Mouse (Mus musculus) heart, embryonic 15.5 days (tissue): ENCODE measurements around the gene Dclre1b. TPM values are rescaled to one million over a fixed set of nuclear protein-coding genes. Genes with fewer than 3 reads are reported as not detected.

ENCODE experiments used
- ATAC-seq: fragments of 200-750 bp; cut with Nextera tagmentation; replicated peaks from 2 replicates; pipeline ENCODE4 v1.8.0; 2017; ENCODE audit warnings: low read depth, moderate TSS enrichment; ENCODE audit not compliant: insufficient number of reproducible peaks, insufficient read depth, low FRiP score
- H3K27ac ChIP-seq: fragments of 300-500 bp; sonication (generic); 2 replicates; pipeline ENCODE4 v1.5.1; 2015; ENCODE audit warnings: mild to moderate bottlenecking, inconsistent platforms
- H3K27me3 ChIP-seq: fragments of 300-500 bp; sonication (generic); 2 replicates; pipeline ENCODE4 v1.6.1; 2015; ENCODE audit warnings: inconsistent platforms
- H3K36me3 ChIP-seq: fragments of 300-500 bp; sonication (generic); 2 replicates; pipeline ENCODE4 v1.6.1; 2015; ENCODE audit warnings: mild to moderate bottlenecking, inconsistent platforms
- H3K4me1 ChIP-seq: fragments of 300-500 bp; sonication (generic); replicated peaks from 2 replicates; pipeline ENCODE4 v1.6.1; 2015; ENCODE audit warnings: inconsistent platforms
- H3K4me2 ChIP-seq: fragments of 300-500 bp; sonication (generic); 2 replicates; pipeline ENCODE4 v1.6.1; 2015; ENCODE audit warnings: inconsistent platforms, mild to moderate bottlenecking, moderate library complexity
- H3K4me3 ChIP-seq: fragments of 300-500 bp; sonication (generic); 2 replicates; pipeline ENCODE4 v1.5.1; 2015; ENCODE audit warnings: mild to moderate bottlenecking, inconsistent platforms
- H3K9ac ChIP-seq: fragments of 300-500 bp; sonication (generic); 2 replicates; pipeline ENCODE4 v1.6.1; 2015; ENCODE audit warnings: mild to moderate bottlenecking, inconsistent platforms
- H3K9me3 ChIP-seq: fragments of 300-500 bp; sonication (generic); replicated peaks from 2 replicates; pipeline ENCODE4 v1.6.1; 2016; ENCODE audit warnings: inconsistent platforms
- WGBS: fragments of 180-500 bp; shearing (Covaris S2); methylation state at CpG from one replicate; pipeline ENCODE4 v1.1.7; 2015; ENCODE audit warnings: mixed read lengths; 5-methylcytosine and 5-hydroxymethylcytosine counted together
- polyA plus RNA-seq: library from polyadenylated mRNA; unstranded; fragments of >200 nt; fragmentation: Nextera tagmentation; extraction: Ambion mirVana; gene quantifications from 2 replicates; pipeline ENCODE4 v1.2.1, GENCODE M21; 2015

Dclre1b gene
- polyA plus RNA-seq, 1 experiment from 2014 or later, result 14.4 TPM

DNA sequence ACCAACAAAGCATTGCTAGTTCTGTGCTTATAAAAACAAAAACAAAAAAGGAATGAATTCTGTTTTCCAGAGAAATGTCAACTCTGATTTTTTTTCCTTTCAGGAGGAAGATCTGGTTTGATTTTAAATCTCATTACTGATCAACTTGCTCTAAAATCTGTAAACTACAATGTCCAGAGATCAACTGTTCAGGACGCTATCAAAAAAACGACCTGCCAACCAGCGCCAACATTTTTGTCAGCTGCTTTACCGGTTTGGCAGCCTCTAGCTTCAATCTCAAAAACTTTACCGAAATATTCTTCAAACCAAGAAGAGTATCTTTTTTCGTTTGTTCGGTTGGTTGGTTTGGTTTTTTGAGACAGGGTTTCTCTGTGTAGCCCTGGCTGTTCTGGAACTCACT lies 20.1 kb downstream of the Dclre1b start:
- H3K4me1 ChIP-seq, result peaks cover 31% of the 10 kb centered on the region
- ATAC-seq, result no peak
- peak overlapping the region; percentile 73 for H3K4me2 ChIP-seq
- H3K9ac ChIP-seq, result no peak overlapping the region
- no peaks in the 10 kb centered on the region for H3K36me3 ChIP-seq
- 75% methylated on average over 7 of the region's 7 CpGs for WGBS
- no peaks in the 10 kb centered on the region for H3K27me3 ChIP-seq
- H3K4me3 ChIP-seq, result peak overlapping the region; percentile 95
- H3K27ac ChIP-seq, result peak overlapping the region; percentile 93; the same call in 1 of the 2 replicates
- H3K9me3 ChIP-seq, result no peaks in the 10 kb centered on the region

GRCm38 (mm10) chr3:103787225-103787624 lies 22.0 kb downstream of the Dclre1b start:
- Histone ChIP-seq H3K4me3 (no peak overlapping the region), H3K9me3 (no peaks in the 10 kb centered on the region), H3K4me2 (no peak overlapping the region), H3K36me3 (no peaks in the 10 kb centered on the region), H3K27ac (peak overlapping the region; percentile 24; the same call in 1 of the 2 replicates), H3K9ac (no peak overlapping the region), H3K27me3 (no peaks in the 10 kb centered on the region), H3K4me1 (peaks cover 40% of the 10 kb centered on the region)
- ATAC-seq, result no peak
- WGBS, result 65% methylated on average over 7 of the region's 7 CpGs

GRCm38 (mm10) chr3:103782844-103783609 lies 26.2 kb downstream of the Dclre1b start:
- H3K27me3 ChIP-seq, result no peaks in the 10 kb centered on the region
- H3K4me1 ChIP-seq, result peaks cover 35% of the 10 kb centered on the region
- no peak overlapping the region for H3K4me3 ChIP-seq
- WGBS, result 84% methylated on average over 4 of the region's 4 CpGs
- H3K9me3 ChIP-seq, result no peaks in the 10 kb centered on the region
- H3K4me2 ChIP-seq, result no peak overlapping the region
- no peak for ATAC-seq
- no peak overlapping the region for H3K27ac ChIP-seq
- peaks cover 2% of the 10 kb centered on the region; the same call in 1 of the 2 replicates for H3K36me3 ChIP-seq
- no peak overlapping the region for H3K9ac ChIP-seq

DNA sequence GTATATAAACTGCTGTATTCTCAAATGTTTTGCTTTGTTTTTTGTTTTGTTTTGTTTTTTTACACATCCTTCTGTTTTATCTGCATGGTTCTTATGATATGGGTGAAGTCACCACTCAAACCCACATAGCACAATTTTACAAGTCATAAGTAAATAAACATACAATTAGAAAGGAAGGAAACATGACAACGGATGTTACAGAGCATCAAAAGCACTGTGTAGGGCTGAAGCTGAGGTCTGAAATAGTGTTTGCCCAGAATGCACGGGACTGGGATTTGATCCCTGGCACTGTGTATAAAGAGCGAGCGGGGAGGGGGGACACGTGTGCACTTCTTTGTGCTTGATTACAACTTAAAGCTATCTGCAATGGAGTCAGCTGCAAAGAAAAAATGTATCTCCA lies 28.5 kb downstream of the Dclre1b start:
- H3K4me3 ChIP-seq, result no peak overlapping the region
- WGBS, result 68% methylated on average over 5 of the region's 5 CpGs

GRCm38 (mm10) chr3:103780271-103780670 lies 29.0 kb downstream of the Dclre1b start:
- 74% methylated on average over 3 of the region's 3 CpGs for WGBS
- H3K27ac ChIP-seq, result no peak overlapping the region
- H3K27me3 ChIP-seq, result no peaks in the 10 kb centered on the region
- no peak overlapping the region for H3K4me3 ChIP-seq
- H3K9me3 ChIP-seq, result no peaks in the 10 kb centered on the region
- no peak overlapping the region for H3K4me2 ChIP-seq
- H3K9ac ChIP-seq, result no peak overlapping the region
- no peak for ATAC-seq
- H3K4me1 ChIP-seq, result peaks cover 25% of the 10 kb centered on the region
- H3K36me3 ChIP-seq, result peaks cover 14% of the 10 kb centered on the region

More for the DNA sequence above, 28.5 kb downstream of the Dclre1b start:
- ATAC-seq, result no peak
- Histone ChIP-seq H3K4me2 (no peak overlapping the region), H3K36me3 (peaks cover 14% of the 10 kb centered on the region), H3K9ac (no peak overlapping the region), H3K9me3 (no peaks in the 10 kb centered on the region), H3K4me1 (peaks cover 27% of the 10 kb centered on the region), H3K27ac (no peak overlapping the region), H3K27me3 (no peaks in the 10 kb centered on the region)

DNA sequence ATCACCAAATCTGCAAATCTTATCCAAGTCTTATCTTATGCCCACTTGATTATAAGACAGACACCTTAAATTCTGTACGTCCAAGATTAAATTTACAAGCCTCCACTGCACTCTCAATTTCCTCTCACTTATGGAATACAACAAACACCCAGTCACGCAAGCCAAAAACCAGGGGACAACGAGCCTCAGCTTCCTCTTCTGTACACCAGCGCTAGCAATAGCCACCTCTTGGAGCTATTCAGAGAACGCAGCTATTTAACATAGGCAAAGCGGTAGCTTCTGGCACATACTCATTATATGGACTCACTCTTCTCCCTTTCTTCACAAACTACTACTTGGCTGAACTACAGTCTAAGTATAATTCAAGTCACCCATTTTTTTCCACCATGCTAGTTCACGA lies 30.1 kb downstream of the Dclre1b start:
- WGBS, result 70% methylated on average over 7 of the region's 7 CpGs

GRCm38 (mm10) chr3:103778660-103779059 lies 30.6 kb downstream of the Dclre1b start:
- no peak for ATAC-seq
- Histone ChIP-seq H3K9me3 (no peaks in the 10 kb centered on the region), H3K9ac (no peak overlapping the region), H3K4me3 (no peak overlapping the region), H3K4me1 (peaks cover 26% of the 10 kb centered on the region), H3K4me2 (no peak overlapping the region), H3K27ac (no peak overlapping the region), H3K27me3 (no peaks in the 10 kb centered on the region), H3K36me3 (peaks cover 14% of the 10 kb centered on the region)
- WGBS, result 74% methylated on average over 6 of the region's 6 CpGs

More for the DNA sequence above, 30.1 kb downstream of the Dclre1b start:
- Histone ChIP-seq H3K4me1 (peaks cover 24% of the 10 kb centered on the region), H3K4me2 (no peak overlapping the region), H3K9me3 (no peaks in the 10 kb centered on the region), H3K27me3 (no peaks in the 10 kb centered on the region), H3K27ac (no peak overlapping the region), H3K36me3 (peaks cover 14% of the 10 kb centered on the region), H3K4me3 (no peak overlapping the region), H3K9ac (no peak overlapping the region)
- ATAC-seq, result no peak

DNA sequence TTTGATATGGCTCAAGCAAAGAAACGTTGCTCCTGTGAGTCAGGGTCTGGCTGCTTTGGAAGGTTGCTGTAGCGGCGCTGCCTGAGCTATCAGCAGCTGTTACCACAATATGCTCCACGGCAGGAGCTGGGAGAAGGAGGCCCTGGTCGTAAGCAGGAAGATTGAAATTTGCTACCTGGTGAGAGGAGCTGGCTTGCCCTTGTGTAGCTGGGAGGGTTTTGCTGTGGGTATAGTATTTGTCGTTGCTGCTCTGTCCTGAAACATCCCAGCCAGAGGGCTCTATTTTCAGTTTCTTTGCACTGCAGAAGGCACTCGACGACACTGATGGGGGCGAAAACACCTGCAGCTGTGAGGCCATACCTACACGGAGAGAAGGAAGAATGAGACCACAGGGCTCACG lies 31.3 kb downstream of the Dclre1b start:
- Histone ChIP-seq H3K4me1 (peaks cover 30% of the 10 kb centered on the region), H3K27ac (peak overlapping the region; percentile 33; the same call in 1 of the 2 replicates), H3K9ac (no peak overlapping the region), H3K36me3 (peaks cover 14% of the 10 kb centered on the region), H3K4me3 (no peak overlapping the region), H3K4me2 (no peak overlapping the region), H3K27me3 (no peaks in the 10 kb centered on the region), H3K9me3 (no peaks in the 10 kb centered on the region)
- ATAC-seq, result no peak
- 77% methylated on average over 11 of the region's 11 CpGs for WGBS

DNA sequence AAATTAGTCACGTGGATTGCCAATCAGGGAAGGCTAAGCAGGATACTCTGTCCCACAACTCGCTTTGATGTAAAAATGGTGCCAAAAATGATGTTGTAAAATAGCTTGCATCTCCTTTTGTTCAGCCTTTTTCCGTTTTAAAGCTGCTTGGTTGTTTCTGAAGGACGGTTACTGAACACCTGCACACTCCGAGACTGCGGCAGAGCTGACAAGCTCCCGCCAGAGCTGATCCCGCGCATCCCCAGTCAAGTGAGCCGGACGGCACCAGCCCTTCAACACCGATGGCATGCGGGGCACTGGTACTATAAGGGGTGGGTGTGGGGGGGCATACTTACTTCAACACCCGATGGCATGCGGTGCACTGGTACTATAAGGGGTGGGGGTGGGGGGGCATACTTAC lies 35.2 kb downstream of the Dclre1b start:
- WGBS, result 78% methylated on average over 15 of the region's 15 CpGs
- Histone ChIP-seq H3K9ac (no peak overlapping the region), H3K27me3 (no peaks in the 10 kb centered on the region), H3K9me3 (no peaks in the 10 kb centered on the region), H3K4me1 (peaks cover 32% of the 10 kb centered on the region), H3K4me3 (no peak overlapping the region), H3K4me2 (no peak overlapping the region), H3K36me3 (peaks cover 14% of the 10 kb centered on the region), H3K27ac (peak overlapping the region; percentile 88)
- no peak for ATAC-seq

GRCm38 (mm10) chr3:103773508-103773907 lies 35.7 kb downstream of the Dclre1b start:
- no peak overlapping the region for H3K4me2 ChIP-seq
- 71% methylated on average over 3 of the region's 3 CpGs for whole genome bisulfite sequencing
- 0 out of 2 replicates have a peak, but pooled peaks have one; percentile 12 for ATAC-seq
- H3K27ac ChIP-seq, result peak overlapping the region; percentile 88
- peaks cover 14% of the 10 kb centered on the region for H3K36me3 ChIP-seq
- peaks cover 32% of the 10 kb centered on the region for H3K4me1 ChIP-seq
- peak overlapping the region; percentile 9; the same call in 1 of the 2 replicates for H3K9ac ChIP-seq
- H3K27me3 ChIP-seq, result no peaks in the 10 kb centered on the region
- no peaks in the 10 kb centered on the region for H3K9me3 ChIP-seq
- H3K4me3 ChIP-seq, result no peak overlapping the region

GRCm38 (mm10) chr3:103772846-103773245 lies 36.4 kb downstream of the Dclre1b start:
- H3K4me1 ChIP-seq, result peaks cover 35% of the 10 kb centered on the region
- 0 out of 2 replicates have a peak overlapping the region, but pooled peaks have one; percentile 39 for H3K4me2 ChIP-seq
- no peak overlapping the region for H3K9ac ChIP-seq
- H3K4me3 ChIP-seq, result no peak overlapping the region
- 48% methylated on average over 4 of the region's 4 CpGs for WGBS
- H3K27ac ChIP-seq, result peak overlapping the region; percentile 88
- H3K27me3 ChIP-seq, result no peaks in the 10 kb centered on the region
- 0 out of 2 replicates have a peak, but pooled peaks have one; percentile 45 for ATAC-seq
- no peaks in the 10 kb centered on the region for H3K9me3 ChIP-seq
- peaks cover 10% of the 10 kb centered on the region for H3K36me3 ChIP-seq
